Mouse (Mus musculus): ENCODE results near the gene Tnnt2. TPM values are rescaled to one million over a fixed set of nuclear protein-coding genes. Genes with fewer than 3 reads are reported as not detected.
A peak's percentile ranks its signal among the peaks of the same experiment; 100 is the strongest.

Gene Tnnt2
- polyA plus RNA-seq, 2 experiments, result 0.19 to 0.68 TPM

GRCm38 (mm10) chr1:135792143-135792939 lies 43.8 kb upstream of the Tnnt2 start:
- Histone ChIP-seq H3K4me3 (ENCODE audit: insufficient read depth in 1 of 2, low read depth in 2 of 2, low read length in 2 of 2) (no peak overlapping the region), H3K27ac (no peak overlapping the region), H3K27me3 (ENCODE audit: control insufficient read depth, insufficient read depth, low read length) (peaks cover 8% of the 10 kb centered on the region; the same call in 1 of the 2 replicates), H3K9me3 (ENCODE audit: control insufficient read depth, low read length) (no peaks in the 10 kb centered on the region), H3K36me3 (replicated peaks; ENCODE audit: control insufficient read depth, insufficient read depth, low read depth) (no peaks in the 10 kb centered on the region), H3K4me2 (ENCODE audit: low read depth) (no peak overlapping the region), H3K9ac (replicated peaks) (no peak overlapping the region), H3K4me1 (replicated peaks; ENCODE audit: control insufficient read depth in 2 of 2, insufficient read depth in 2 of 2, low read length in 1 of 2) (peaks cover 8 to 12% of the 10 kb centered on the region in 2 experiments; a peak in 3 of 4 replicates)
- ATAC-seq (ENCODE audit: insufficient read depth) (no peak), DNase-seq (ENCODE audit: low read depth in 3 of 3, low spot score in 3 of 3) (no peak)
- WGBS (ENCODE audit: insufficient replicate concordance), result 50% methylated on average over 13 of the region's 13 CpGs
- no peak for TF ChIP-seq CTCF (IDR thresholded peaks at IDR 0.05; ENCODE audit: low read depth)
- no peak for TF ChIP-seq EP300 (IDR thresholded peaks at IDR 0.05; ENCODE audit: low read depth)

GRCm38 (mm10) chr1:135793370-135794215 lies 42.6 kb upstream of the Tnnt2 start:
- H3K4me2 ChIP-seq (ENCODE audit: low read depth), result peak overlapping the region; percentile 44
- H3K27me3 ChIP-seq (ENCODE audit: control insufficient read depth, insufficient read depth, low read length), result peaks cover 8% of the 10 kb centered on the region; the same call in 1 of the 2 replicates
- DNase-seq (ENCODE audit: low read depth in 3 of 3, low spot score in 3 of 3) (no peak), ATAC-seq (ENCODE audit: insufficient read depth) (no peak)
- H3K27ac ChIP-seq, result no peak overlapping the region
- no peak for TF ChIP-seq CTCF (IDR thresholded peaks at IDR 0.05; ENCODE audit: low read depth)
- no peak for TF ChIP-seq EP300 (IDR thresholded peaks at IDR 0.05; ENCODE audit: low read depth)
- 8% methylated on average over 27 of the region's 27 CpGs for WGBS (ENCODE audit: insufficient replicate concordance)
- peaks cover 5 to 10% of the 10 kb centered on the region in 2 experiments; a peak in 3 of 4 replicates for H3K4me1 ChIP-seq (replicated peaks; ENCODE audit: control insufficient read depth in 2 of 2, insufficient read depth in 2 of 2, low read length in 1 of 2)
- no peaks in the 10 kb centered on the region for H3K36me3 ChIP-seq (replicated peaks; ENCODE audit: control insufficient read depth, insufficient read depth, low read depth)
- no peaks in the 10 kb centered on the region for H3K9me3 ChIP-seq (ENCODE audit: control insufficient read depth, low read length)
- no peak overlapping the region for H3K4me3 ChIP-seq (ENCODE audit: insufficient read depth in 1 of 2, low read depth in 2 of 2, low read length in 2 of 2)
- no peak overlapping the region for H3K9ac ChIP-seq (replicated peaks)

- ATAC-seq (ENCODE audit: insufficient read depth) (no peak), DNase-seq (ENCODE audit: low read depth in 3 of 3, low spot score in 3 of 3) (no peak)
- Histone ChIP-seq H3K9ac (replicated peaks) (no peak overlapping the region), H3K27me3 (ENCODE audit: control insufficient read depth, insufficient read depth, low read length) (peaks cover 8% of the 10 kb centered on the region; the same call in 1 of the 2 replicates), H3K4me3 (ENCODE audit: insufficient read depth in 1 of 2, low read depth in 2 of 2, low read length in 2 of 2) (no peak overlapping the region), H3K9me3 (ENCODE audit: control insufficient read depth, low read length) (no peaks in the 10 kb centered on the region), H3K4me1 (replicated peaks; ENCODE audit: control insufficient read depth in 2 of 2, insufficient read depth in 2 of 2, low read length in 1 of 2) (peaks cover 2 to 6% of the 10 kb centered on the region in 2 experiments; a peak in 2 of 4 replicates), H3K4me2 (ENCODE audit: low read depth) (peak overlapping the region; percentile 44), H3K36me3 (replicated peaks; ENCODE audit: control insufficient read depth, insufficient read depth, low read depth) (no peaks in the 10 kb centered on the region), H3K27ac (no peak overlapping the region)
- no peak for TF ChIP-seq EP300 (IDR thresholded peaks at IDR 0.05; ENCODE audit: low read depth)
- no peak for TF ChIP-seq CTCF (IDR thresholded peaks at IDR 0.05; ENCODE audit: low read depth)
- WGBS (ENCODE audit: insufficient replicate concordance), result 12% methylated on average over 20 of the region's 20 CpGs
These were observed 41.7 kb upstream of the Tnnt2 start for GRCm38 (mm10) chr1:135794216-135795134.

GRCm38 (mm10) chr1:135798492-135798891 lies 37.7 kb upstream of the Tnnt2 start:
- Histone ChIP-seq H3K27ac (no peak overlapping the region), H3K9me3 (ENCODE audit: control insufficient read depth, low read length) (no peaks in the 10 kb centered on the region), H3K4me1 (replicated peaks; ENCODE audit: control insufficient read depth in 2 of 2, insufficient read depth in 2 of 2, low read length in 1 of 2) (peaks cover 2 to 18% of the 10 kb centered on the region in 2 experiments; a peak in 3 of 4 replicates), H3K36me3 (replicated peaks; ENCODE audit: control insufficient read depth, insufficient read depth, low read depth) (no peaks in the 10 kb centered on the region), H3K4me2 (ENCODE audit: low read depth) (no peak overlapping the region), H3K27me3 (ENCODE audit: control insufficient read depth, insufficient read depth, low read length) (0 out of 2 replicates have a peak, but pooled peaks cover 3% of the 10 kb centered on the region), H3K9ac (replicated peaks) (no peak overlapping the region), H3K4me3 (ENCODE audit: insufficient read depth in 1 of 2, low read depth in 2 of 2, low read length in 2 of 2) (no peak overlapping the region)
- TF ChIP-seq EP300 (IDR thresholded peaks at IDR 0.05; ENCODE audit: low read depth) (no peak), CTCF (IDR thresholded peaks at IDR 0.05; ENCODE audit: low read depth) (no peak)
- DNase-seq (ENCODE audit: low read depth in 3 of 3, low spot score in 3 of 3) (no peak), ATAC-seq (ENCODE audit: insufficient read depth) (no peak)
- WGBS (ENCODE audit: insufficient replicate concordance), result 46% methylated on average over 1 of the region's 1 CpGs
